Mouse (Mus musculus) natural killer cell, adult 2 months (primary cell): Measurements from ENCODE around the gene Sgms1.

Source experiments
- DNase-seq, 2 experiments: peaks; one replicate each; pipeline ENCODE4 v3.0.0; 2022; ENCODE audit warnings: low spot score in 2 of 2

The Sgms1 gene

GRCm38 (mm10) chr19:32383738-32384137 is 5.8 kb downstream of the Sgms1 start:
- DNase-seq = no peak

GRCm38 (mm10) chr19:32381511-32381961 is 8.0 kb downstream of the Sgms1 start:
- DNase-seq = no peak

GRCm38 (mm10) chr19:32380748-32381147 is 8.8 kb downstream of the Sgms1 start:
- no peak for DNase-seq

- no peak for DNase-seq
These were observed 10.1 kb downstream of the Sgms1 start for GRCm38 (mm10) chr19:32379239-32379920.

GRCm38 (mm10) chr19:32378581-32378980 is 10.9 kb downstream of the Sgms1 start:
- DNase-seq = no peak

GRCm38 (mm10) chr19:32377701-32378325 is 11.7 kb downstream of the Sgms1 start:
- DNase-seq = peak in 1 of 2 experiments; percentile 23

GRCm38 (mm10) chr19:32376886-32377535 is 12.5 kb downstream of the Sgms1 start:
- peak in 1 of 2 experiments; percentile 29 for DNase-seq

- DNase-seq = no peak
These were observed 13.5 kb downstream of the Sgms1 start for GRCm38 (mm10) chr19:32376054-32376453.

- no peak for DNase-seq
These were observed 14.0 kb downstream of the Sgms1 start for GRCm38 (mm10) chr19:32375473-32375985.

GRCm38 (mm10) chr19:32374751-32375150 is 14.8 kb downstream of the Sgms1 start:
- no peak for DNase-seq

- no peak for DNase-seq
These were observed 15.5 kb downstream of the Sgms1 start for GRCm38 (mm10) chr19:32373865-32374655.

GRCm38 (mm10) chr19:32372373-32372772 is 17.1 kb downstream of the Sgms1 start:
- no peak for DNase-seq

GRCm38 (mm10) chr19:32367333-32367732 is 22.2 kb downstream of the Sgms1 start:
- DNase-seq = no peak

GRCm38 (mm10) chr19:32366406-32366805 is 23.1 kb downstream of the Sgms1 start:
- DNase-seq = no peak

- no peak for DNase-seq
These were observed 24.4 kb downstream of the Sgms1 start for GRCm38 (mm10) chr19:32365111-32365510.

GRCm38 (mm10) chr19:32363587-32363986 is 25.9 kb downstream of the Sgms1 start:
- no peak for DNase-seq

GRCm38 (mm10) chr19:32362520-32362919 is 27.0 kb downstream of the Sgms1 start:
- no peak for DNase-seq

GRCm38 (mm10) chr19:32360989-32361698 is 28.4 kb downstream of the Sgms1 start:
- DNase-seq = no peak

- DNase-seq = no peak
These were observed 29.0 kb downstream of the Sgms1 start for GRCm38 (mm10) chr19:32360546-32360945.

- DNase-seq = no peak
These were observed 30.6 kb downstream of the Sgms1 start for GRCm38 (mm10) chr19:32358699-32359517.
